Mouse (Mus musculus) cortical plate, adult 2 months (tissue): ENCODE results near the gene Vars2.

ENCODE experiments used
- CTCF ChIP-seq: fragments of 200-500 bp; IDR thresholded peaks from 2 replicates; pipeline ENCODE4 v1.5.1; 2011; ENCODE audit warnings: mild to moderate bottlenecking, control low read depth, low read length; ENCODE audit not compliant: insufficient read depth; ENCODE audit errors: extremely low read depth
- POLR2A ChIP-seq: fragments of 200-500 bp; IDR thresholded peaks from 2 replicates; pipeline ENCODE4 v1.6.1; 2011; ENCODE audit warnings: mild to moderate bottlenecking, low read length, control low read depth; ENCODE audit not compliant: insufficient read depth; ENCODE audit errors: extremely low read depth

DNA sequence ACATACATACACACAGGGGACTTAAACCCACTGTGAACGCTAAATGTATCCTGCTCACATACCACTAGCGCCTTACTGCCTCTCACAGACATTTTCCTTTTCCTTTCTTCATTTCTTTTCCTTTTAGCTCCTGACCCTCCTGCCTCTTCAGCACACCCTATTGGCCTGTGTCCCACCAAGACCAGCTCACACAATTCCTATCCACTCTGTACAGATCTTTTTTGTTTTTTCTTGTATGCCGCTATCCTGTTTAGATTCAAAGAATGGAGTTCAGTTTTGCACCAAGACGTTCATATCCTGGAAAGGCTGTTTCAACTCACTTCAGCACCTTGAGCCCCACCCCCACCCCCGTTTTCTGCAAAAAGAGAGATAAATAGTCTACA, 31.1 kb upstream of the Vars2 start:
- TF ChIP-seq CTCF (no peak), POLR2A (no peak)
